Mouse (Mus musculus): ENCODE measurements around the gene Cenpo.
"Not testable (repeated sequence)": the region's sequence is repeated elsewhere in the genome, so short reads cannot be mapped to it uniquely, and the experiment has no call there.

Gene Cenpo

GRCm38 (mm10) chr12:4233572-4234508, at the start of gene Cenpo, which contains the start of gene Ptrhd1:
Gene Cenpo (minus strand): TSS chr12:4234294.
Gene Ptrhd1 (plus strand): TSS chr12:4234027.
- DNase-seq (ENCODE audit: low read depth, low spot score): peak; percentile 91

GRCm38 (mm10) chr12:4279878-4280277, 45.8 kb upstream of the Cenpo start:
- no peak for DNase-seq (ENCODE audit: low read depth, low spot score)

GRCm38 (mm10) chr12:4278978-4279755, 45.1 kb upstream of the Cenpo start:
- no peak for DNase-seq (ENCODE audit: low read depth, low spot score)

GRCm38 (mm10) chr12:4271078-4271477, 37.0 kb upstream of the Cenpo start:
- no peak for DNase-seq (ENCODE audit: low read depth, low spot score)

- no peak for DNase-seq (ENCODE audit: low read depth, low spot score)
Observed at GRCm38 (mm10) chr12:4267765-4268164, 33.7 kb upstream of the Cenpo start.

- DNase-seq (ENCODE audit: low read depth, low spot score): no peak
Observed at GRCm38 (mm10) chr12:4252742-4253655, 18.9 kb upstream of the Cenpo start.

- no peak for DNase-seq (ENCODE audit: low read depth, low spot score)
Observed at GRCm38 (mm10) chr12:4249786-4250185, 15.7 kb upstream of the Cenpo start.

- DNase-seq (ENCODE audit: low read depth, low spot score): no peak
Observed at GRCm38 (mm10) chr12:4245742-4246141, 11.6 kb upstream of the Cenpo start.

- DNase-seq (ENCODE audit: low read depth, low spot score): no peak
Observed at GRCm38 (mm10) chr12:4243805-4244204, 9.7 kb upstream of the Cenpo start.

- DNase-seq (ENCODE audit: low read depth, low spot score): not testable (repeated sequence)
Observed at GRCm38 (mm10) chr12:4240281-4240680, 6.2 kb upstream of the Cenpo start.

- no peak for DNase-seq (ENCODE audit: low read depth, low spot score)
Observed at GRCm38 (mm10) chr12:4237481-4237880, 3.4 kb upstream of the Cenpo start.

GRCm38 (mm10) chr12:4232777-4233176, 1.3 kb downstream of the Cenpo start:
- no peak for DNase-seq (ENCODE audit: low read depth, low spot score)

GRCm38 (mm10) chr12:4230156-4230555, 3.9 kb downstream of the Cenpo start:
- no peak for DNase-seq (ENCODE audit: low read depth, low spot score)

GRCm38 (mm10) chr12:4212908-4213307, 21.2 kb downstream of the Cenpo start:
- DNase-seq (ENCODE audit: low read depth, low spot score): no peak

- DNase-seq (ENCODE audit: low read depth, low spot score): no peak
Observed at GRCm38 (mm10) chr12:4211174-4211573, 22.9 kb downstream of the Cenpo start.

GRCm38 (mm10) chr12:4209196-4209595, 24.9 kb downstream of the Cenpo start:
- DNase-seq (ENCODE audit: low read depth, low spot score): no peak

- peak; percentile 27 for DNase-seq (ENCODE audit: low read depth, low spot score)
Observed at GRCm38 (mm10) chr12:4208405-4209133, 25.5 kb downstream of the Cenpo start.

GRCm38 (mm10) chr12:4206106-4206505, 28.0 kb downstream of the Cenpo start:
- DNase-seq (ENCODE audit: low read depth, low spot score): no peak

GRCm38 (mm10) chr12:4202206-4202605, 31.9 kb downstream of the Cenpo start:
- no peak for DNase-seq (ENCODE audit: low read depth, low spot score)

GRCm38 (mm10) chr12:4201454-4202200, 32.5 kb downstream of the Cenpo start:
- no peak for DNase-seq (ENCODE audit: low read depth, low spot score)

Measured in retina, postnatal 7 days (tissue).